Mouse (Mus musculus): ENCODE results near the gene A230072I06Rik.

The A230072I06Rik gene

DNA sequence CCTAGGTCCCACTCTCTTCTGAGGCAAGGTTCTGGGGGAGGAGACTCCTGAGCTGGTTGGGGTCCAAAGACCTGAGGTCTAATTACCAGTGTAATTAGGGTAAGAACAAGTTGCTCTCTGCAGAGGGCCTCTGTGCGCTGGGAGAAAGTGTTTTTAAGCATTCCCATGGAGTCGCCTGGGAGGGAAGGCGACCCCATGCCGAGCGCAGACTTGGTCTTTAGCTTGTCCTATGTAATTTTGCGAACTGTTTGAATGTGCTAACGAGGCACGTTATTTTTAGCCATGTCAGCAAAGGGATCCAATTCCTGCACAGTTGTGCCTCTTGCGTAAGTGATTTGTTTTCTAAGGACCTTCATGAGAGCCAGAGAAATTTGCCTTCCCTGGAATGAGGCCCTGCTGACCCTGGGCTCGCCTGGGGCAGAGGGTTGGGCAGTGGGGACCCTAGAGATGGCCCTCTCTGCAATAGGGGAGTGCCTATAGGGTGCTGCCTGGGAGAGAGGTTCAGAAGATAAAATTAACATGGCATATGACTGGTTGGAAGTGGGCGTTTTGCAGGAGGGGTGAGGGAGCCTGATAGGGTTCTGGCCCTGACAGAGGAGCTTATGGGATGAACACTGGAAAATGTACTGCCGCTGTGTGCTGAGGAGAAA, at the start of gene A230072I06Rik:
Gene A230072I06Rik (plus strand): TSS at position 157 of the 650 bp plus-strand sequence.
- DNase-seq (ENCODE audit: low read depth in 1 of 2, low spot score in 2 of 2): no peak

- no peak for DNase-seq (ENCODE audit: low read depth in 1 of 2, low spot score in 2 of 2)
These were observed 44.6 kb upstream of the A230072I06Rik start for GRCm38 (mm10) chr8:12234039-12234438.

GRCm38 (mm10) chr8:12238775-12239174, 39.8 kb upstream of the A230072I06Rik start:
- DNase-seq (ENCODE audit: low read depth in 1 of 2, low spot score in 2 of 2): no peak

- no peak for DNase-seq (ENCODE audit: low read depth in 1 of 2, low spot score in 2 of 2)
These were observed 38.5 kb upstream of the A230072I06Rik start for GRCm38 (mm10) chr8:12240143-12240542.

- no peak for DNase-seq (ENCODE audit: low read depth in 1 of 2, low spot score in 2 of 2)
These were observed 34.9 kb upstream of the A230072I06Rik start for GRCm38 (mm10) chr8:12243746-12244145.

- DNase-seq (ENCODE audit: low read depth in 1 of 2, low spot score in 2 of 2): no peak
These were observed 18.7 kb upstream of the A230072I06Rik start for GRCm38 (mm10) chr8:12259890-12260289.

DNA sequence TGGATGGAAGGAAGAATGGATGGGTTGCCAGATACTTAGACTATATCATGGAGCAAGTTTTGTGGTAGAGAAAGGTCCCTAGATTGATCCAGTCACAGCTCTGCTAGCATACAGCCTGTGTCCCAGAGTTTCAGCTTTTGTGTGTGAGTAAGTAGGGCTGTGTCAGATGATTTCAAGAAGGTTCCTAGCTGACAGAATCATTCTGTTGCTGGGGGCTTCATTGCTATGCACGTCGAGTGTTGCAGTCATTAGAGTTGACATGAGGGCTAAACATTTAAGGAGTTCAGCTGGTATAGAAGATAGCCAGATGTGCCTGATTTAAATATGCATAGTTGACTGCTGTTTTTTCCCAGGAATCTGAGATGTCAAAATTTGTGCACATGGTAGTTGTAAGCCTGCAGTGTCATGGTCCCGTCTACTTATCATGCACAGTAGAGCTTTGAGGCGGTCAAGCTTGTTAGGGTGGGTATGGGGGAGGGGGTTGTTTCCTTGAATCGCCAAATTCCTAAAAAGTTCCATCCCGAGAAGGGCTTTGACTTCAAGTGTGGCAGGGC, 18.1 kb upstream of the A230072I06Rik start:
- DNase-seq (ENCODE audit: low read depth in 1 of 2, low spot score in 2 of 2): no peak

- DNase-seq (ENCODE audit: low read depth in 1 of 2, low spot score in 2 of 2): no peak
These were observed 17.1 kb upstream of the A230072I06Rik start for GRCm38 (mm10) chr8:12261556-12261955.

GRCm38 (mm10) chr8:12264996-12265395, 13.6 kb upstream of the A230072I06Rik start:
- no peak for DNase-seq (ENCODE audit: low read depth in 1 of 2, low spot score in 2 of 2)

- no peak for DNase-seq (ENCODE audit: low read depth in 1 of 2, low spot score in 2 of 2)
These were observed 10.8 kb upstream of the A230072I06Rik start for GRCm38 (mm10) chr8:12267863-12268262.

- DNase-seq (ENCODE audit: low read depth in 1 of 2, low spot score in 2 of 2): no peak
These were observed 10.3 kb upstream of the A230072I06Rik start for GRCm38 (mm10) chr8:12268306-12268829.

- no peak for DNase-seq (ENCODE audit: low read depth in 1 of 2, low spot score in 2 of 2)
These were observed 1.0 kb downstream of the A230072I06Rik start for GRCm38 (mm10) chr8:12279482-12280192.

DNA sequence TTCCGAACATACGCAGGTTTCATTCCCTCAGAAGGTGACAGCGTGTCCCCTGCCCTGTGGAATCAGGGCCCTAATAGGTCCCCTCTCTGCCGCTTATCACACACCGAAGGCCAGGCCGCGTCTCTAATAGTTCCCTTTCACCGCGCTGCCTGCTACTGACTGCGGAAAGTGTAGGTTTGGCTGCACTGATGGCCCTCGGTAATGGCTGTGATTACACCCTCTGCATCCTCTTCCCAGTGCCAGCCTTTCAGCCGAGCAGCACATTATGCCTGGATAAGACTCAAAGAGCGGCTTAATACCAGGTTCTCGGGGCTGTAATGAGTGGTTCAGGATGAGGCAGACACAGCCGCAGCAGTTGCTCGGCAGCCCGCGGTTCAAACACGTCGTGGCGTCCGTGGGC, 3.5 kb downstream of the A230072I06Rik start:
- no peak for DNase-seq (ENCODE audit: low read depth in 1 of 2, low spot score in 2 of 2)

DNA sequence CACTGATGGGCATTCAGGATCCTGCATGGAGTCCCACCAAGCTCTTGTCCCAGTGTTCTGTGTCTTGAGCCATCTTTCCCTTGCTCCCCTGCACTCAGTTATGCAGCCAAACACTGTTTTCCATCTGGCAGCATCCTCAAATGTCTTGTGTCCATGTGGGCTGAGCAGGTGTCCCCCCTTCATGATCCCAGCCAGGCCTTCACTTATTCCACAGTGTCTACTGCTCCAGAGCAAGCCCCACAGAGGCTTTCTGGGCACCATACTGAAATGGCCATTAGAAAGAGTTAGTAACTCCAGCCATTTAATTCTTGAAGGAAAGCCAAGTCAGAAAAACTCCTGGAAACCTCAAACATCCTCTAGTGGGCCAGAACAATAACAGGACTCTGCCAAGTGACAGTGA, 11.9 kb downstream of the A230072I06Rik start:
- DNase-seq (ENCODE audit: low read depth in 1 of 2, low spot score in 2 of 2): no peak

DNA sequence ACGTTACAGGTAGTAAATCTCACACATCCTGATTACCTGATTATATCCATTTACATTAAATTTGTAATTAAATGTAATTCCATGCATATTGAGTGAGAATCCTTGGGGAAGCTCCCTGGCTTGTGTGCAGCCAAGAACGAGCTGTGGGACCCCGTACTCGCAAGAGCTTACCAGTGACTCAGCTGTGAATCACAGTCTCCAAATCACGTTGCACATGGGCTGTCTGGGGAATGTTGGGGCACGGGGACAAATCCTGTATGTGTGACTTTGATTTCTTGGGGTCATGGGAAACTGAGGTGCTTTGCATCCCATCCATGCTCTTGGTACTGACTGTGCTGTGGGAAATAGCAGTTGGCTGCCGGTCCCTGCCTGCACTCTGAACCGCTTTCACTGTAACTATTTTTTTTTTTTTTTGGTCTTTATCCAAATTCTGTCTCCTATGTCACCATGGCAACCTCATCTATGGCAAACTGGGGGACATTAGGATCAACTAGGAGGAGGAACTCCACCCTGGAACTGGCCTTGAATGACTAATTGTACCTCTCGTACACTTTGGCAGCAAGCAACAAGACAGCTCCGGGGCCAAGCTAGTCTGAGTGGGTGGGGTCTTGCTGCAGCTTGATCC, 19.8 kb downstream of the A230072I06Rik start:
- no peak for DNase-seq (ENCODE audit: low read depth in 1 of 2, low spot score in 2 of 2)

DNA sequence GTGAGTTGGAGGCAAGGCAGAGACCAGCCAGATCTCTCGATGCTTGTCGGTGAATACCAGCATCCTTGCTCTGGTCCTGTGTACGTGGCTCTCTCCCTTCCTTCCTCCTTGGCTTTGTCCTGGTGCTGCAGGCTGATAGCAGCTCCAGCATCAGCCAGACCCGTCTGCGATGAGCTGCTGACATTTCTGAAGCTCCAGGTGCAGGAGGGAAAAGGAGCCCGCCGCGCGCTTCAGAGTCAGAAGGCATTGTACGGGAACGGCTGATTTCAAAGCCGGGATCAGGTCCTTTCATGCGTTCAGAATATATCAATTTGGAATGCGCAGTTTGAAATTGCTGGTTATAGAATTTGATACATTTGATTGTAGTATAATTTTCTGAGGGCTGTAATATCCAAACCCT, 23.4 kb downstream of the A230072I06Rik start:
- DNase-seq (ENCODE audit: low read depth in 1 of 2, low spot score in 2 of 2): no peak

DNA sequence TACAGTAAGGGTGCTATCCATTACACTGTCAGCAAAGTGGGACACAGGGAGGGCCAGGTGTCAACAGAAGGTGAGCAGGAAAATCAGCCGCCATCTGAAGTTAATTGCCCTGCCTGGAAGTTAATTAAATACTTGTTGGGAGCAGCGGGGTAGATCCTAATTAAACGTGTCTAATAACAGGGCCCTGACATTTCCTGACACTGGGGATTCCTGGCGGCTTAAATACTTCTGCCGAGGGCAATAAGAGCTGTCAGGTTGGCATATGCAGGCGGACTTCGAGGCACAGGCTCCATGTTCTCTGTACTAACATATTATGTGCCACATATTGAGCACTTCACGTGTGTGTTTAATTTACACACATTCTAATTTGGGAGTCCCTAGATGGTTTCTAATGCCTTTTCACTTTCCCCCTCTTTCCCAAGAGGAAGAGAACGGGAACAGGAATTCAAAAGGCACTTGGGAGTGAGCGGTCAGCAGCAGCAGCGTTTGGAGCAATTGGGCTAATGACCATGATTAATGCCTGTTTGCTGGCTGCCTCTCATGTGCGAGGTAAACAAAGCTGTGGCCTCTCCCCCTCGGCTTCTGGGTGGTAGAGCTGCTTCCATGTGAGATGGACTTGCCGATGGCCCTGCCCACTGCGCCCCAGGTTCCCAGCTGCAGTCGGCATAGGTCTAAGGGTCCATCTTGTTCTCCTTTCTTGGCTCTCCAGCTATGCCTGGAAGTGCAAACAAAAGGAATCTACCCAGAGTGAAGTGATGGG, 34.5 kb downstream of the A230072I06Rik start:
- DNase-seq (ENCODE audit: low read depth in 1 of 2, low spot score in 2 of 2): no peak

GRCm38 (mm10) chr8:12314258-12314657, 35.6 kb downstream of the A230072I06Rik start:
- no peak for DNase-seq (ENCODE audit: low read depth in 1 of 2, low spot score in 2 of 2)

DNA sequence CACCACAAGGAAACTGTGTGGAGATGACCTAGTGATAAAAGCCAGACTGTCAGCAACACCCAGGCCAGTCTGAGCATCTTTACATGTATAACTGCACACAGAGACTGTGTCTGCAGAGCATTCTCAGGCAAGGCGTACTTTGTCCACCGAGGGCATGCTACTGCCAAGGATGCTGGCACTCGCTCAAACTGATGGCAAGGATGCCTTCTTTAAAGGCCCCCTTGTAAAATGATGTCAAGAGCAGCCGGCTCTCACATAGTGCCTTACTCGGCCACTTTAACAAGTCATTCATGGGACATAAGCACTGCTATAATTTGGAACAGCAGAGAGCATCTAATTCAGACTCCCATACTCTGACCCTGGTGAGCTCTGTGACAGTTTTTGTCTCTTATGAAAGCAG, 36.6 kb downstream of the A230072I06Rik start:
- DNase-seq (ENCODE audit: low read depth in 1 of 2, low spot score in 2 of 2): no peak

GRCm38 (mm10) chr8:12319755-12320455, 41.3 kb downstream of the A230072I06Rik start:
- no peak for DNase-seq (ENCODE audit: low read depth in 1 of 2, low spot score in 2 of 2)

All from monocyte, adult 2 months (primary cell).